Mouse (Mus musculus) erythroblast, embryonic 14.5 days (primary cell): ENCODE data around the gene Cd4.
"Not testable (repeated sequence)": the region's sequence is repeated elsewhere in the genome, so short reads cannot be mapped to it uniquely, and the experiment has no call there.

Source experiments
- GATA1 ChIP-seq: IDR thresholded peaks from 2 replicates; pipeline ENCODE4 v1.6.1; 2012; ENCODE audit warnings: low read length, inconsistent platforms, mixed read lengths
- TAL1 ChIP-seq: IDR thresholded peaks from 3 replicates; pipeline ENCODE4 v1.6.1; 2012; ENCODE audit warnings: low read length, inconsistent platforms, mixed read lengths

- TF ChIP-seq TAL1, GATA1: not testable (repeated sequence)
These were observed 6.1 kb upstream of the Cd4 start for GRCm38 (mm10) chr6:124894113-124894512.
